Mouse (Mus musculus): Measurements from ENCODE around the gene Ppm1m.

Ppm1m gene

GRCm38 (mm10) chr9:106199535-106200272 lies at the start of gene Ppm1m:
TSS of gene Ppm1m (minus strand) at chr9:106199746.
- DNase-seq (ENCODE audit: low read depth) = no peak

DNA sequence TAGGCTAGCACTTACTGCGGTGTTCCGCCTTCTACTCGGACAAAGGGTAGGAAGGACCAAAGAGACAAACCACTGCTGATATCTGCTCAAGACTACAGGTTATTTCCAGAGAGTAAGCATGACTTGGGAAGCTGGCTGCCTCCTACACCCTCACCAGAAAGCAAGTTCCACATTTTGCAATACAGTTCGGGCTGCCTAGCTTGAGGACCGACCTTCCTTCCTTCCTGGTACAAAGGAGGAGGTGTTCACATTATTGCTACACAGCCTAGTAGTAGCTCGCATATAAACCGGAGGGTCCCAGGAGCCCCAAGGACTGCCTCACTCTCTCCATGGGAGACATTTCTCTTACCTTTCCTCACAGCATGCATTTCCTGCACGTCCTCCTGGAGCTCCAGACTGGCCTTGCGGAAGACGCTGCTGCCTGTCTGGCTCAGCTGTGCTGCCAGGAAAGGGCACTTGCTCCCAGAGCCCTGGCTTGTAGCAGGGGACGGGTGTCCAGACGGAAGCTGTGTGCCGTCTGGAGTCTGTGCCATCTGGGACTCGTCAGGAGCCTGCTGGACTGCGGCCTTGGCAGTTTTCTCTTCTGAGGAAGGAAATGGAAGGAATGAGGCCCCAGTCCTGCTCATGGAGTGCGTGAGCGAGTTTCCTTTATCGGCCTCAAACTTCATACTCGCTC lies 43.4 kb upstream of the Ppm1m start:
- no peak for DNase-seq (ENCODE audit: low read depth)

GRCm38 (mm10) chr9:106241541-106242164 lies 42.1 kb upstream of the Ppm1m start:
- DNase-seq (ENCODE audit: low read depth) = no peak

GRCm38 (mm10) chr9:106237878-106238277 lies 38.3 kb upstream of the Ppm1m start:
- no peak for DNase-seq (ENCODE audit: low read depth)

DNA sequence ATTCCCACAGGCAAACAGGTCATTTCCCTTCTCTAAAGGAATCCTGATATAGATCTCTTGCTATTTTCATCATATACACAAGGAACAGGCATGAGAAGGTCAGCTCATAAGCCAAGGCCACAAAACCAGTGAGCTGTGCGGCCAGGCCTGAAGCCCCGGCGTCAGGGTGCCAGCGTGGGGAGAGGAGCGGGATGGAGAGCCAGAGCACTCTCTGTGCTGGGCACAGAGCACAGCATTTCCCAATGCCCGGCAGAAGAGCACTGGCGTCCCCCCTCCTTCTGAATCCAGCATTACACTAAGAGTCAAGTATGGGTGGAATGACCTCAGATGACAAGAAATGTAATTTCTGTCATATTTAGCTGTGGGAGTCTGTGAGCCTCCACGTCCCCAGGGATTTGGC lies 37.9 kb upstream of the Ppm1m start:
- DNase-seq (ENCODE audit: low read depth) = no peak

GRCm38 (mm10) chr9:106236818-106237211 lies 37.3 kb upstream of the Ppm1m start:
- no peak for DNase-seq (ENCODE audit: low read depth)

DNA sequence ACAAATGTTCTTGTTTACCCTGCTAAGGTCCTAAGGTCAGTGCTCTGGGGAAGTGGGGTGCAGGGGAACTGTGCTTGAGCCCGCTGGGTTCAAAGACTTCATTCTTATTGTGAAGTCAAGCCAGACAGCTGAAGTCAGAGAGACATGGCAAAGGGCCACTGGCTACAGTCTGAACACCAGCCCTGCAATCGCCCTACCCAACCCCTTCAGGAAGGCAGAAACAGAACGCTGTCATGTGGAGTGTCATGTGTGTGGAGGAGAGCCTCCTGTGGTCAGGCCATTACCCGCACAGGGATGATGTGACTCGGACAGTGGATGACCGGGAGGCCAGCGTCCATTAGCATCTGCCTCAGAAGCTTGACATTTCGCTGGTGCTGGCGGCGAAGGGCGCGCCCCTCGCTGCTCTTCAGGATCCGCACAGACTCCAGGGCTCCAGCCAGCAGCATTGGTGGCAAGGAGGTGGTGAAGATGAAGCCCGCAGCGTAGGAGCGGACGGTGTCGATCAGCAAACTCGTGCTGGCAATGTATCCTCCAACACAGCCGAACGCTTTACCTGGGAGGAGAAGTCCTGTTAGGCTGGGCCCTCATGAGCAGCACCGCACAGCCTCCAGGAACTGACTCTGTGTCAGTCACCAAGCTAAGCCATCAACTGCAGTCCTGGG lies 36.7 kb upstream of the Ppm1m start:
- DNase-seq (ENCODE audit: low read depth) = no peak

GRCm38 (mm10) chr9:106235194-106235830 lies 35.8 kb upstream of the Ppm1m start:
- no peak for DNase-seq (ENCODE audit: low read depth)

DNA sequence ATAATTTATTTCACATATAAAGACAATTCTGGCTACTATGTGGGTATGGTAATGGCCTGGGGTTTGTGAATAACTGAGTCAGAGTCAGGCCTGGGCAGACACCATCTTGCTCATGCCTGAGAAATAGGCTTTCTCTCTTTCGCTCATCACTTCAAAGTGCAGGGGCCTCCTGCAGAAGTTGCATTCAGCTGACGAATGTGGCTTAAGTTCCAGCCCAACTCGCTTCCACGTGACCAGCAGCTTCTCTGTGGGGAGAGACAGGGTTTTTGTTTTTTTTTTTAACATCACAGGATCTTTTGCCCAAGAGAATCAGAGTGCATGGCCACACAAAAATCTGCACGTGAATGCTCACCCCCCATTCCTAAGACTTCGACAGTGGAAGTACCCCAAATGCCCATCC lies 34.4 kb upstream of the Ppm1m start:
- no peak for DNase-seq (ENCODE audit: low read depth)

GRCm38 (mm10) chr9:106232956-106233355 lies 33.4 kb upstream of the Ppm1m start:
- no peak for DNase-seq (ENCODE audit: low read depth)

- no peak for DNase-seq (ENCODE audit: low read depth)
Observed at GRCm38 (mm10) chr9:106231816-106232215, 32.3 kb upstream of the Ppm1m start.

GRCm38 (mm10) chr9:106231220-106231619 lies 31.7 kb upstream of the Ppm1m start:
- no peak for DNase-seq (ENCODE audit: low read depth)

- DNase-seq (ENCODE audit: low read depth) = no peak
Observed at GRCm38 (mm10) chr9:106230734-106231106, 31.2 kb upstream of the Ppm1m start.

- DNase-seq (ENCODE audit: low read depth) = no peak
Observed at GRCm38 (mm10) chr9:106230051-106230733, 30.6 kb upstream of the Ppm1m start.

- no peak for DNase-seq (ENCODE audit: low read depth)
Observed at GRCm38 (mm10) chr9:106227790-106228429, 28.4 kb upstream of the Ppm1m start.

DNA sequence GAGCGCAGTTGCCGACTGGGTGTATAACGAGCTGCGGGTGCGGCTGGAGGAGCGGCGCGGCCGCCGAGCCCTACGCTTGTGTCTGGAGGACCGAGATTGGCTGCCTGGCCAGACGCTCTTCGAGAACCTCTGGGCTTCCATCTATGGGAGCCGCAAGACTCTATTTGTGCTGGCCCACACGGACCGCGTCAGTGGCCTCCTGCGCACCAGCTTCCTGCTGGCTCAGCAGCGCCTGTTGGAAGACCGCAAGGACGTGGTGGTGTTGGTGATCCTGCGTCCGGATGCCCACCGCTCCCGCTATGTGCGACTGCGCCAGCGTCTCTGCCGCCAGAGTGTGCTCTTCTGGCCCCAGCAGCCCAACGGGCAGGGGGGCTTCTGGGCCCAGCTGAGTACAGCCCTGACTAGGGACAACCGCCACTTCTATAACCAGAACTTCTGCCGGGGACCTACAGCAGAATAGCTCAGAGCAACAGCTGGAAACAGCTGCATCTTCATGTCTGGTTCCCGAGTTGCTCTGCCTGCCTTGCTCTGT lies 26.7 kb upstream of the Ppm1m start:
- DNase-seq (ENCODE audit: low read depth) = no peak

DNA sequence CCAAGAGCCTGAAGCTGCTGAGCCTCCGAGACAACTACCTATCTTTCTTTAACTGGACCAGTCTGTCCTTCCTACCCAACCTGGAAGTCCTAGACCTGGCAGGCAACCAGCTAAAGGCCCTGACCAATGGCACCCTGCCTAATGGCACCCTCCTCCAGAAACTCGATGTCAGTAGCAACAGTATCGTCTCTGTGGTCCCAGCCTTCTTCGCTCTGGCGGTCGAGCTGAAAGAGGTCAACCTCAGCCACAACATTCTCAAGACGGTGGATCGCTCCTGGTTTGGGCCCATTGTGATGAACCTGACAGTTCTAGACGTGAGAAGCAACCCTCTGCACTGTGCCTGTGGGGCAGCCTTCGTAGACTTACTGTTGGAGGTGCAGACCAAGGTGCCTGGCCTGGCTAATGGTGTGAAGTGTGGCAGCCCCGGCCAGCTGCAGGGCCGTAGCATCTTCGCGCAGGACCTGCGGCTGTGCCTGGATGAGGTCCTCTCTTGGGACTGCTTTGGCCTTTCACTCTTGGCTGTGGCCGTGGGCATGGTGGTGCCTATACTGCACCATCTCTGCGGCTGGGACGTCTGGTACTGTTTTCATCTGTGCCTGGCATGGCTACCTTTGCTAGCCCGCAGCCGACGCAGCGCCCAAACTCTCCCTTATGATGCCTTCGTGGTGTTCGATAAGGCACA lies 26.1 kb upstream of the Ppm1m start:
- no peak for DNase-seq (ENCODE audit: low read depth)

GRCm38 (mm10) chr9:106222994-106223393 lies 23.4 kb upstream of the Ppm1m start:
- DNase-seq (ENCODE audit: low read depth) = no peak

DNA sequence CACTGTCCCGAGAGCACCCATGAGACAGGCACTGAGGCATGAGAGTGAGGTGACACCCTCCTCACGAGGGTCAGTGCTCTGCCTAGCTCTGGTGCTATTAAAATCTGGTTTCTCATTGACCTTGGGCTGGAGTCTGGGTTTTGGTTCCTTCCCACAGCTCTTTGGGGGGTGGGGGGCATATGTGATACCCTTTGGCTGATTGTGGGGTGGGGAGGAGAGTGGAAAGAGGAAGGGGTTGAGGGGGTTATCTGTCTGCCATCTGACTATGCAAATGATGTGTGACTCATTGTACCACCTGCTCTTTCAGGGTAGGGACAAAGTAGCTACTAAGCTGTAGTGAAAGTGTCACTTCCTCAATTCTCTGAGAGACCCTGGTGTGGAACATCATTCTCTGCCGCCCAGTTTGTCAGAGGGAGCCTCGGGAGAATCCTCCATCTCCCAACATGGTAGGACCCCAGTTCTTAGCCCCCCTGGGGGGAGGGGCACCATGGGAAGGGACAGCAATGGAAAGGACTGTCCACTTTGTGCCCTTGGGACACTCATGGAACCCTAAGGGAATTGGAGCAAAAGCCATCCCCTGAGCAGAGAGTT lies 22.8 kb upstream of the Ppm1m start, which contains the start of gene Tlr9:
Tlr9 (plus strand) TSS at position 338 of the 591 bp plus-strand sequence.
- DNase-seq (ENCODE audit: low read depth) = no peak

All from fibroblast of lung, adult 2 months (primary cell).